Mouse (Mus musculus) thymus, postnatal 4 days (tissue): Measurements from ENCODE around the gene Gm20908.
"Not testable (repeated sequence)": the region's sequence is repeated elsewhere in the genome, so short reads cannot be mapped to it uniquely, and the experiment has no call there.

Experiments used
- DNase-seq: peaks from one replicate; pipeline ENCODE4 v3.0.0; 2021

The Gm20908 gene

DNA sequence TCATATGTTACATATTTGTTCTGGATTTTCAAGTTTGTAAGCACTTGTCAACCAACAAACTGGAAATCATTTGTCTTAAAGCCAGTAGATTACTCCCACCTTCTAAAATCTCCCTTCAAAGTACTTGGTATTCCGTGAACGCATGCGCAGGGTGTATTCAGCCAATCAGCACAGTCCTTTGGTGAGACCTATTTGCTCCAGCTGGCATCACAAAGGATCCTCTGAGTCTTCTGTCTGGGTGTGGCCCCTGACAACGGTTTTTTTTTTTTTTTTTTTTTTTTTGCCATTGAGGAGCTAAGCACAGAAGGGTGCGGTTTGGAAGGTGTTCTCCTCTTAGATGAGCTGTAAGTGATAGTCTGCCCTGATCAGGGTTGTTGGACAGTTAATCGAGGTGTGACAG is at the start of gene Gm20908:
Gene Gm20908 (plus strand): TSS at position 301 of the 400 bp plus-strand sequence.
- not testable (repeated sequence) for DNase-seq
